Mouse (Mus musculus) neutrophil, adult 83 days (primary cell): ENCODE measurements around the gene Cep295nl. TPM values are rescaled to one million over a fixed set of nuclear protein-coding genes. Genes with fewer than 3 reads are reported as not detected.

Experiments
- total RNA-seq, 2 experiments: library from RNA; stranded (reverse); gene quantifications; one replicate each; pipeline ENCODE4 v1.2.4; 2023

Cep295nl gene
- total RNA-seq = 10 to 100 TPM in 1 of 2 experiments, 1 to 10 TPM in 1; 8.7 to 10.5 TPM

GRCm38 (mm10) chr11:118342400-118342981 lies at the start of gene Cep295nl:
Gene Cep295nl, minus strand, starts transcription at chr11:118342500.

DNA sequence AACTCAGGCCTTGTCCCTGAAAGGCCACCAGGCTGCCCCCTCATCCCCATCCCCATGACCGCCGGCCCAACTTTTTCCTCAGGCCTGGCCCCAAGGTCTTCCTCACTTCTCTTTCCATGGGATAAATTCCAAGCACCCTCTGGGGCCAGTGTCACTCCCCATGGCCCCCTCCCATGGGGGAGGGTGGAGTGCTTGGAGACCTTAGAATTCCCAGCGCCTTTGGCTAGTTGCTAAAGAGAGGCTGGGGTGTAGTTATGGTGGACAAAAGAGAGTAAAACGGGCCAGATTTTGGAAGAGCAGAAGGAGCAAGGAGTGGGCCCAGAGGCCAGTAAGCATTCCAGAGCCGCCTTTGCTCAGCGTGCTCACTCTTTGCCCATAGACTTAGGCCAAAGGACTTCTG lies 13.3 kb upstream of the Cep295nl start, which contains the start of gene Timp2:
TSS of gene Timp2 (minus strand) at position 101 of the 400 bp plus-strand sequence.

DNA sequence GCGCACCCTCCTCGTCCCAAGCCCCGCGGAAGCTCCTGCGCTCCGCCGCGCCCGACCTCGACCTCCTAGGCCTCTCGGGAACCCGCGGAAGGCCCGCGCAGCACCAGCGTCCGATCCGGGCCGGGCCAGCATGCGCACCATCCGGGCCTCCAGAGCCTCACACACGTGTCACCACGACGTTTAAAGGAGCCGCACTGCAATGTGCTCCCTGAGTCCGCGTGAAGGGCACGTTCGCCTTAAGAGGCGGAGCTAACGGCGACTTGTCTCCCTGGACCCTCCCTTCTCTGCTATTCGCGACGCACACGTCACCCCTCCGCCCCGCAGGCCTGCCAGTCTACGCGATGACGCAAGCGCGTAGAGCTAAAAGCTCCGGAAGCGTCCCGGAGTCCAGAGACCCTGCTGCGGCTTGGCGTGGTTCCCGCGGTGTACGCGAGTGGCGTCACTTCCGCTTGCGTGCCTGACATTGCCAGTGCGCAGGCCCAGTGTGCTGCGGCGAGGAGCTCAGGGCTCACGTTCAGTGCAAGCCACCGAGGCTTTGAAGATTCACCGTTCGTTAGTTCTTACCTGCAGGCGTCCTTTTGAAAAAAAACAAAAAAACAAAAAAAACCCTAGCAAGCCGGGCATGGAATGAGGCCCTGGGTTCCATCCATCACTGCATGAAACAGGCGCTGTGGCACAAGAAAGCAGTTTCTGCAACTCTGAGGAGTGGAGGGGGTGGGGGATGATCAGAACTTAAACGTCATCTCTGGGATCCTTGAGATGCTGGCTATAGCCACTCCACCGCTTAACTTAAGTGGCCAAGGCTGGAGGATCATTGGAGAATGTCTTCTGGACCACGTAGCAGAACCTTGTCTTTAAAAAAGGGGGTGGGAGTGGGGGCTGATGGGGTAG lies 52.1 kb downstream of the Cep295nl start, which contains the start of gene Usp36:
TSS of gene Usp36 (minus strand) at position 246 of the 891 bp plus-strand sequence.

Other genes starting within 250 kb of the Cep295nl start
- gene Dnah17, start 211.9 kb downstream of the Cep295nl start, total RNA-seq = under 1 TPM; 0.07 to 0.09 TPM
- 10 to 100 TPM; 40.1 to 43.6 TPM for gene Cyth1, start 93.9 kb downstream of the Cep295nl start, total RNA-seq
- 1 to 10 TPM; 8.6 to 8.9 TPM for gene Usp36, start 52.3 kb downstream of the Cep295nl start, total RNA-seq
- gene Timp2, start 13.2 kb upstream of the Cep295nl start, total RNA-seq = 100 to 1,000 TPM; 100 to 115 TPM
- 10 to 100 TPM; 20.6 to 23.9 TPM for gene Lgals3bp, start 59.6 kb upstream of the Cep295nl start, total RNA-seq
- gene Cant1, start 76.6 kb upstream of the Cep295nl start, total RNA-seq = 10 to 100 TPM; 27.6 to 29.0 TPM
- under 1 TPM in 1 of 2 experiments, not detected in 1; 0.22 TPM for gene C1qtnf1, start 85.7 kb upstream of the Cep295nl start, total RNA-seq
- gene Engase, start 134.3 kb upstream of the Cep295nl start, total RNA-seq = 1 to 10 TPM; 4.9 to 5.0 TPM